Mouse (Mus musculus): ENCODE measurements around the gene Lrrc8b. TPM values are rescaled to one million over a fixed set of nuclear protein-coding genes. Genes with fewer than 3 reads are reported as not detected.

Lrrc8b gene
- total and polyA plus RNA-seq, 3 experiments = 6.4 to 55.3 (median 18.0) TPM

GRCm38 (mm10) chr5:105516290-105516689 lies 100.7 kb downstream of the Lrrc8b start:
- Histone ChIP-seq H3K4me3 (ENCODE audit: low read depth, low read length) (no peak overlapping the region), H3K36me3 (replicated peaks) (no peaks in the 10 kb centered on the region), H3K4me1 (ENCODE audit: insufficient read depth, low read depth, low read length) (peaks cover 50% of the 10 kb centered on the region), H3K9me3 (replicated peaks) (no peaks in the 10 kb centered on the region), H3K27me3 (ENCODE audit: insufficient read depth, low read length) (no peaks in the 10 kb centered on the region; the same call in 1 of the 2 replicates)
- TF ChIP-seq TAL1 (conservative IDR thresholded peaks at IDR 0.05; ENCODE audit: low read depth, low read length) (no peak), GATA1 (IDR thresholded peaks at IDR 0.05; ENCODE audit: borderline replicate concordance, low read length) (no peak), POLR2AphosphoS5 (IDR thresholded peaks at IDR 0.05; ENCODE audit: insufficient replicate concordance, low read depth, low read length) (no peak), GATA2 (IDR thresholded peaks at IDR 0.05; ENCODE audit: borderline replicate concordance, low read depth, low read length) (no peak), CTCF (IDR thresholded peaks at IDR 0.05; ENCODE audit: low read depth, low read length) (no peak)
- ATAC-seq (ENCODE audit: extremely low read depth, insufficient number of reproducible peaks, low FRiP score, poor library complexity, severe bottlenecking) = no peak
- no peak for DNase-seq (ENCODE audit: low spot score)

GRCm38 (mm10) chr5:105517992-105518625 lies 102.5 kb downstream of the Lrrc8b start:
- peaks cover 9% of the 10 kb centered on the region for H3K36me3 ChIP-seq (replicated peaks)
- H3K4me3 ChIP-seq (ENCODE audit: low read depth, low read length) = peak overlapping the region; percentile 95
- TF ChIP-seq CTCF (IDR thresholded peaks at IDR 0.05; ENCODE audit: low read depth, low read length) (no peak), GATA1 (IDR thresholded peaks at IDR 0.05; ENCODE audit: borderline replicate concordance, low read length) (no peak), POLR2AphosphoS5 (IDR thresholded peaks at IDR 0.05; ENCODE audit: insufficient replicate concordance, low read depth, low read length) (no peak), GATA2 (IDR thresholded peaks at IDR 0.05; ENCODE audit: borderline replicate concordance, low read depth, low read length) (no peak)
- peaks cover 65% of the 10 kb centered on the region for H3K4me1 ChIP-seq (ENCODE audit: insufficient read depth, low read depth, low read length)
- no peaks in the 10 kb centered on the region; the same call in 1 of the 2 replicates for H3K27me3 ChIP-seq (ENCODE audit: insufficient read depth, low read length)
- no peaks in the 10 kb centered on the region for H3K9me3 ChIP-seq (replicated peaks)
- DNase-seq (ENCODE audit: low spot score) = no peak
- ATAC-seq (ENCODE audit: extremely low read depth, insufficient number of reproducible peaks, low FRiP score, poor library complexity, severe bottlenecking) = 0 out of 2 replicates have a peak, but pooled peaks have one; percentile 28

GRCm38 (mm10) chr5:105518626-105519095 lies 103.1 kb downstream of the Lrrc8b start:
- 0 out of 2 replicates have a peak, but pooled peaks have one; percentile 1 for ATAC-seq (ENCODE audit: extremely low read depth, insufficient number of reproducible peaks, low FRiP score, poor library complexity, severe bottlenecking)
- Histone ChIP-seq H3K9me3 (replicated peaks) (no peaks in the 10 kb centered on the region), H3K36me3 (replicated peaks) (peaks cover 9% of the 10 kb centered on the region), H3K27me3 (ENCODE audit: insufficient read depth, low read length) (no peaks in the 10 kb centered on the region), H3K4me3 (ENCODE audit: low read depth, low read length) (peak overlapping the region; percentile 95), H3K4me1 (ENCODE audit: insufficient read depth, low read depth, low read length) (peaks cover 71% of the 10 kb centered on the region)
- TF ChIP-seq GATA1 (IDR thresholded peaks at IDR 0.05; ENCODE audit: borderline replicate concordance, low read length) (no peak), CTCF (IDR thresholded peaks at IDR 0.05; ENCODE audit: low read depth, low read length) (no peak), POLR2AphosphoS5 (IDR thresholded peaks at IDR 0.05; ENCODE audit: insufficient replicate concordance, low read depth, low read length) (no peak), GATA2 (IDR thresholded peaks at IDR 0.05; ENCODE audit: borderline replicate concordance, low read depth, low read length) (no peak), TAL1 (conservative IDR thresholded peaks at IDR 0.05; ENCODE audit: low read depth, low read length) (no peak)
- peak; percentile 14 for DNase-seq (ENCODE audit: low spot score)

- peaks cover 78% of the 10 kb centered on the region for H3K4me1 ChIP-seq (ENCODE audit: insufficient read depth, low read depth, low read length)
Measured at GRCm38 (mm10) chr5:105519096-105519975, 103.8 kb downstream of the Lrrc8b start, which contains the start of gene Lrrc8c. Gene Lrrc8c, plus strand, starts transcription at chr5:105519388.

GRCm38 (mm10) chr5:105519976-105520300 lies 104.4 kb downstream of the Lrrc8b start:
- Histone ChIP-seq H3K4me3 (ENCODE audit: low read depth, low read length) (peak overlapping the region; percentile 95), H3K27me3 (ENCODE audit: insufficient read depth, low read length) (no peaks in the 10 kb centered on the region), H3K36me3 (replicated peaks) (peaks cover 18% of the 10 kb centered on the region), H3K9me3 (replicated peaks) (no peaks in the 10 kb centered on the region), H3K4me1 (ENCODE audit: insufficient read depth, low read depth, low read length) (peaks cover 82% of the 10 kb centered on the region)
- no peak for DNase-seq (ENCODE audit: low spot score)
- TF ChIP-seq TAL1 (conservative IDR thresholded peaks at IDR 0.05; ENCODE audit: low read depth, low read length) = no peak
- no peak for TF ChIP-seq GATA2 (IDR thresholded peaks at IDR 0.05; ENCODE audit: borderline replicate concordance, low read depth, low read length)
- no peak for TF ChIP-seq GATA1 (IDR thresholded peaks at IDR 0.05; ENCODE audit: borderline replicate concordance, low read length)
- no peak for TF ChIP-seq CTCF (IDR thresholded peaks at IDR 0.05; ENCODE audit: low read depth, low read length)
- no peak for ATAC-seq (ENCODE audit: extremely low read depth, insufficient number of reproducible peaks, low FRiP score, poor library complexity, severe bottlenecking)

More at GRCm38 (mm10) chr5:105519096-105519975, 103.8 kb downstream of the Lrrc8b start, which contains the start of gene Lrrc8c:
- Histone ChIP-seq H3K36me3 (replicated peaks) (peaks cover 12% of the 10 kb centered on the region), H3K4me3 (ENCODE audit: low read depth, low read length) (peak within 1 kb of the TSS; percentile 95), H3K9me3 (replicated peaks) (no peaks in the 10 kb centered on the region), H3K27me3 (ENCODE audit: insufficient read depth, low read length) (no peaks in the 10 kb centered on the region)
- TF ChIP-seq GATA2 (IDR thresholded peaks at IDR 0.05; ENCODE audit: borderline replicate concordance, low read depth, low read length) (no peak), CTCF (IDR thresholded peaks at IDR 0.05; ENCODE audit: low read depth, low read length) (no peak), TAL1 (conservative IDR thresholded peaks at IDR 0.05; ENCODE audit: low read depth, low read length) (no peak), POLR2AphosphoS5 (IDR thresholded peaks at IDR 0.05; ENCODE audit: insufficient replicate concordance, low read depth, low read length) (no peak), GATA1 (IDR thresholded peaks at IDR 0.05; ENCODE audit: borderline replicate concordance, low read length) (no peak)
- ATAC-seq (ENCODE audit: extremely low read depth, insufficient number of reproducible peaks, low FRiP score, poor library complexity, severe bottlenecking) (peak; percentile 35), DNase-seq (ENCODE audit: low spot score) (peak; percentile 87)

GRCm38 (mm10) chr5:105520442-105520965 lies 104.9 kb downstream of the Lrrc8b start:
- ATAC-seq (ENCODE audit: extremely low read depth, insufficient number of reproducible peaks, low FRiP score, poor library complexity, severe bottlenecking) (no peak), DNase-seq (ENCODE audit: low spot score) (no peak)
- TF ChIP-seq TAL1 (conservative IDR thresholded peaks at IDR 0.05; ENCODE audit: low read depth, low read length) (no peak), POLR2AphosphoS5 (IDR thresholded peaks at IDR 0.05; ENCODE audit: insufficient replicate concordance, low read depth, low read length) (no peak), CTCF (IDR thresholded peaks at IDR 0.05; ENCODE audit: low read depth, low read length) (no peak), GATA1 (IDR thresholded peaks at IDR 0.05; ENCODE audit: borderline replicate concordance, low read length) (no peak), GATA2 (IDR thresholded peaks at IDR 0.05; ENCODE audit: borderline replicate concordance, low read depth, low read length) (no peak)
- Histone ChIP-seq H3K9me3 (replicated peaks) (no peaks in the 10 kb centered on the region), H3K4me3 (ENCODE audit: low read depth, low read length) (peak overlapping the region; percentile 95), H3K4me1 (ENCODE audit: insufficient read depth, low read depth, low read length) (peaks cover 82% of the 10 kb centered on the region), H3K36me3 (replicated peaks) (peaks cover 23% of the 10 kb centered on the region), H3K27me3 (ENCODE audit: insufficient read depth, low read length) (no peaks in the 10 kb centered on the region)

All from G1E (cell line).